Mouse (Mus musculus) Patski (cell line): Measurements from ENCODE around the gene Primpol. TPM values are rescaled to one million over a fixed set of nuclear protein-coding genes. Genes with fewer than 3 reads are reported as not detected.

Experiments
- ATAC-seq: fragments of 100-300 bp; one replicate; pipeline ENCODE4 v1.8.0; 2021
- CTCF ChIA-PET: fragments of 350-600 bp; sonication (Branson Sonifier 250); formaldehyde crosslinking; loops from one replicate; lab custom pipeline; 2022; ENCODE audit warnings: inconsistent platforms; lab: Charles Lee
- POLR2A ChIA-PET: fragments of 350-600 bp; sonication (Branson Sonifier 250); formaldehyde crosslinking; loops from one replicate; lab custom pipeline; 2022; ENCODE audit warnings: antibody characterized with exemption, inconsistent platforms; lab: Charles Lee
- DNase-seq: peaks from one replicate; pipeline ENCODE4 v3.0.0-alpha.2; 2011; ENCODE audit warnings: low read depth, low spot score
- H3K27me3 ChIP-seq: fragments of 371-371 bp; one replicate; pipeline ENCODE4 v1.5.1; 2021
- CTCF ChIP-seq: fragments of 100-300 bp; IDR thresholded peaks from one replicate; pipeline ENCODE4 v1.5.1; 2021
- in situ Hi-C: fragments of 300-500 bp; cut with MboI; formaldehyde crosslinking; loops from 3 replicates; pipeline ENCODE4 v1.11.1; 2018; ENCODE audit warnings: low pct_unique_long_range_greater_than_20kb, mixed read lengths
- polyA plus RNA-seq: library from polyadenylated mRNA; unstranded; gene quantifications from one replicate; pipeline ENCODE4 v1.2.3, GENCODE M21; 2021

Primpol gene
- polyA plus RNA-seq, 1 experiment from 2014 or later, result 14.0 TPM

GRCm38 (mm10) chr8:46611557-46611956 is 5.5 kb downstream of the Primpol start:
- in situ Hi-C loops, result no loop called here
- TF ChIP-seq CTCF, result no peak
- ATAC-seq (no peak), DNase-seq (no peak)
- POLR2A ChIA-PET, result no interaction called here
- CTCF ChIA-PET, result no interaction called here
- H3K27me3 ChIP-seq, result no peaks in the 10 kb centered on the region

- POLR2A ChIA-PET, result no interaction called here
- no peaks in the 10 kb centered on the region for H3K27me3 ChIP-seq
These were observed 10.1 kb downstream of the Primpol start for GRCm38 (mm10) chr8:46606930-46607329.

GRCm38 (mm10) chr8:46603587-46603986 is 13.4 kb downstream of the Primpol start:
- ATAC-seq (no peak), DNase-seq (no peak)
- POLR2A ChIA-PET, result no interaction called here
- no peak for TF ChIP-seq CTCF
- in situ Hi-C loops, result no loop called here
- H3K27me3 ChIP-seq, result no peaks in the 10 kb centered on the region
- CTCF ChIA-PET, result no interaction called here

More at GRCm38 (mm10) chr8:46606930-46607329, 10.1 kb downstream of the Primpol start:
- in situ Hi-C loops, result no loop called here
- CTCF ChIA-PET, result interaction anchor here (1.3 kb wide), 1 partner anchor 12 kb away, joined by 3 read pairs; no protein-coding TSS in a partner anchor
- DNase-seq, result no peak
- ATAC-seq, result no peak
- no peak for TF ChIP-seq CTCF

GRCm38 (mm10) chr8:46600959-46601707 is 15.9 kb downstream of the Primpol start:
- in situ Hi-C loops, result no loop called here
- CTCF ChIA-PET, result interaction anchor here (1.7 kb wide), 1 partner anchor 8 kb away, joined by 6 read pairs; no protein-coding TSS in a partner anchor
- POLR2A ChIA-PET, result interaction anchor here (0.6 to 0.8 kb wide), 3 partner anchors 30 to 345 kb away, joined by 3 to 4 read pairs (median 3); no protein-coding TSS in a partner anchor
- H3K27me3 ChIP-seq, result no peaks in the 10 kb centered on the region
- no peak for TF ChIP-seq CTCF
- ATAC-seq (no peak), DNase-seq (no peak)

GRCm38 (mm10) chr8:46599314-46599904 is 17.6 kb downstream of the Primpol start:
- ChIA-PET POLR2A (no interaction called here), CTCF (interaction anchor here (1.2 to 2.5 kb wide), 2 partner anchors 14 to 23 kb away, joined by 4 to 6 read pairs; no protein-coding TSS in a partner anchor)
- no peak for ATAC-seq
- no peak for DNase-seq
- in situ Hi-C loops, result no loop called here
- no peak for TF ChIP-seq CTCF
- H3K27me3 ChIP-seq, result no peaks in the 10 kb centered on the region

GRCm38 (mm10) chr8:46598753-46599152 is 18.3 kb downstream of the Primpol start:
- CTCF ChIA-PET, result interaction anchor here (1.2 to 2.5 kb wide), 2 partner anchors 15 to 22 kb away, joined by 4 to 6 read pairs; no protein-coding TSS in a partner anchor
- DNase-seq (no peak), ATAC-seq (no peak)
- no peaks in the 10 kb centered on the region for H3K27me3 ChIP-seq
- TF ChIP-seq CTCF, result no peak
- POLR2A ChIA-PET, result no interaction called here
- in situ Hi-C loops, result no loop called here

- TF ChIP-seq CTCF, result no peak
- ATAC-seq, result no peak
- in situ Hi-C loops, result no loop called here
- no peak for DNase-seq
- ChIA-PET POLR2A (no interaction called here), CTCF (interaction anchor here (2.5 kb wide), 1 partner anchor 21 kb away, joined by 6 read pairs; no protein-coding TSS in a partner anchor)
- H3K27me3 ChIP-seq, result no peaks in the 10 kb centered on the region
These were observed 18.9 kb downstream of the Primpol start for GRCm38 (mm10) chr8:46598114-46598513.

GRCm38 (mm10) chr8:46597411-46597810 is 19.6 kb downstream of the Primpol start:
- ATAC-seq (no peak), DNase-seq (no peak)
- in situ Hi-C loops, result no loop called here
- no peak for TF ChIP-seq CTCF
- ChIA-PET CTCF (no interaction called here), POLR2A (no interaction called here)
- no peaks in the 10 kb centered on the region for H3K27me3 ChIP-seq

- in situ Hi-C loops, result no loop called here
- ChIA-PET CTCF (interaction anchor here (1.1 kb wide), 1 partner anchor 21 kb away, joined by 4 read pairs; the partner anchor contains the start of genes Casp3 and Primpol), POLR2A (no interaction called here)
- no peak for ATAC-seq
- no peak for DNase-seq
- no peaks in the 10 kb centered on the region for H3K27me3 ChIP-seq
- no peak for TF ChIP-seq CTCF
These were observed 20.5 kb downstream of the Primpol start for GRCm38 (mm10) chr8:46596530-46596929.

- ChIA-PET CTCF (interaction anchor here (0.9 kb wide), 1 partner anchor 9 kb away, joined by 3 read pairs; no protein-coding TSS in a partner anchor), POLR2A (no interaction called here)
- no peak for ATAC-seq
- no peak for TF ChIP-seq CTCF
- DNase-seq, result no peak
- in situ Hi-C loops, result no loop called here
- H3K27me3 ChIP-seq, result no peaks in the 10 kb centered on the region
These were observed 21.4 kb downstream of the Primpol start for GRCm38 (mm10) chr8:46595593-46595992.
